Mouse (Mus musculus) ES-Bruce4 (cell line): ENCODE measurements around the gene Oaz3.

Source experiments
- CTCF ChIP-seq: IDR thresholded peaks from one replicate; pipeline ENCODE4 v1.8.1; 2011; ENCODE audit warnings: low read depth, low read length
- EP300 ChIP-seq: IDR thresholded peaks from 2 replicates; pipeline ENCODE4 v1.6.1; 2011; ENCODE audit warnings: low read depth, low read length; ENCODE audit not compliant: insufficient read depth
- POLR2A ChIP-seq: IDR thresholded peaks from one replicate; pipeline ENCODE4 v1.8.1; 2011; ENCODE audit warnings: low read length; ENCODE audit not compliant: insufficient read depth

GRCm38 (mm10) chr3:94436420-94436819, 7.3 kb downstream of the Oaz3 start:
- TF ChIP-seq CTCF: no peak
- TF ChIP-seq POLR2A: no peak
- no peak for TF ChIP-seq EP300
